Mouse (Mus musculus): ENCODE measurements around the gene Fam214a.

The Fam214a gene

DNA sequence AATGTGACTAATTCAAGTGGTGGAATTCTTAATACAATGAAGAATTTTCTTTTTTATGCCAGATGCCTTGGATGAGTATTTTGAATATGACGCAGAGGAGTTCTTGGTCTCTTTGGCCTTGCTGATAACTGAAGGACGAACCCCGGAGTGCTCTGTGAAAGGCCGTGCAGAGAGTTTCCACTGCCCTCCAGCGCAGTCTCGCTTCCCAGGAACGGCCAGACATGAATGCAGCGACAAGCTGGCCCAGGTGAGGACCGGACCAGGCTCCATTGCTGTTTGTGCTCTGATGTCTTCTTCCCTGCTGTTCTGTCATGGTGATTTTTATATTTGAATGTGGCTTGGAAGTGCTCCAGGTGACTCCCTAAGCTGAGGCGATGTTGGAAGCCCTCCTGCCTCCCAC, 51.5 kb downstream of the Fam214a start:
- in situ Hi-C loops (cut with MboI; ENCODE audit: low pct_unique_long_range_greater_than_20kb in 1 of 2, low sequenced_read_pairs in 2 of 2, unreplicated experiment in 1 of 2), result no loop called here

DNA sequence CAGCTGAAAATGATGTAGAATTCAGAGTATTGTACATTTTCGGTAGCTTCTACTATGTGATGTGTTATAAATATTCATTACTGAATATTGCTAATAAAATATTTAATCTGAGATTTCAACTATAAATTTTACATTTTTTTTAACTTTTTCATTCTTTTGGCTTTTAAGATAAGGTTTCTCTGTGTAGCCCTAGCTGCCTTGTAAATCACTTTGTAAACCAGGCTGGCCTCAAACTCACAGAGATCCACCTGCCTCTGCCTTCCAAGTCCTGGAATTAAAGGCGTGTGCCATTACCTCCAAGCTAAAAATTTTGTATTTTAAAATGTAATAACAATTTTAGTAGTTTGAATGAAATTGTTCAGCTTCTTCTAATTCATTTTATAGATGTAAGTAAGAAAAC, 63.9 kb downstream of the Fam214a start:
- in situ Hi-C loops (cut with MboI; ENCODE audit: low pct_unique_long_range_greater_than_20kb in 1 of 2, low sequenced_read_pairs in 2 of 2, unreplicated experiment in 1 of 2), result no loop called here

DNA sequence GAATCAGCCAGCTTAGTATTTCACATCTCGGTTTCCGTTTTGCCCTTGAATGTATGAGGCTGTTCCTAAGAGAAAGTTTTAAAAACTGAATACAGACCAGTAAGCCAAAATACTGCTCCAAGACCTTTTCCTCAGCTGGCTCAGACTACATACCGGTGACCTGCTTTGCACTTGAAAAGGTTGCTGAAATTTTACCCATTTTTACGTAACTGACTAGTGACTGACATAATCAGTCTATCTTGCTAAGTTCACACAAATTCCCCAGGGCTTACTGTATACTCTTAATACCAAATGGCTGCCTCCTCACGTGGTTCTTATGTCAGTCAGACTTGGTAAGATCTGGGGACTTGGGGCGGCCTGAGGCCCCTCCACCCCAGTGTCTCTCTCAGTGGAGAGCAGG, 66.5 kb downstream of the Fam214a start:
- in situ Hi-C loops (cut with MboI; ENCODE audit: low pct_unique_long_range_greater_than_20kb in 1 of 2, low sequenced_read_pairs in 2 of 2, unreplicated experiment in 1 of 2), result no loop called here

DNA sequence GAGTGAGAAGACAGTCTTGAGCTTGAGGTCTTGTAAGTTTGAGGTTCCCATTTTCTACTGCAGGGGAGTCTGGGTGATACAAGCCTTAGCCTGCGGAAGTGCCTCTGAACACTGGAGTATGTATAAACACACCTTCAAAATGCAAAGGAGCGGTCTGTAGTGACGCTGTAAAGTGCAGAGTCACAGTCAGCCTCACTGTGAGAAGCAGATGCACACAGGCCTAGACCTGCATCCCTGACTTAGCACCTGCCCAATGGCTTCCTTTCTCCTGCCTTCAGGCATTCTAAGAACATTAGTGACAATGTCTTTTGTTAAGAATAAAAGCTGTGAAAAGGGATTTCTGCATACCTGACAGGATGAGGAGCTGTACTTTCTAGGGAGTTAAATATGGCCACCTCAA, 66.9 kb downstream of the Fam214a start:
- in situ Hi-C loops (cut with MboI; ENCODE audit: low pct_unique_long_range_greater_than_20kb in 1 of 2, low sequenced_read_pairs in 2 of 2, unreplicated experiment in 1 of 2), result no loop called here

DNA sequence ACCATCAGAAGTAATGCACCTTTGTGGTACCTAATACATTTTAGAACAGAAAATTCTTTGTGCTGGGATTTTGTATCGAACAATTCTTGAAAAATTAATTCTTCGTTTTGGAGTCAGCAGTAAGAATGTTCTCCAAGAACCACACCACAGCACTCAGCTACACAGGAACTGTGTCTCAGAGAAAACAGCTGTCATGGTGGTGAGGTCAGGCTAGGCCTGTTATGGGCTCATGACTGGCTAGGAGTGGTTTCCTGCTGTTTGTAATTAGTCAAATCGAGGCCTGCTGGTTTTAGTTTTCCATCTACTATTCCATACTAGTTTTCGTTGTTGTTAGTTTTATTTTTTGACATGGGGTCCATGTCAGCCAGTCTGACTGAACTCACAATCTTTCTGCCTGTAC, 67.9 kb downstream of the Fam214a start:
- in situ Hi-C loops (cut with MboI; ENCODE audit: low pct_unique_long_range_greater_than_20kb in 1 of 2, low sequenced_read_pairs in 2 of 2, unreplicated experiment in 1 of 2), result no loop called here

DNA sequence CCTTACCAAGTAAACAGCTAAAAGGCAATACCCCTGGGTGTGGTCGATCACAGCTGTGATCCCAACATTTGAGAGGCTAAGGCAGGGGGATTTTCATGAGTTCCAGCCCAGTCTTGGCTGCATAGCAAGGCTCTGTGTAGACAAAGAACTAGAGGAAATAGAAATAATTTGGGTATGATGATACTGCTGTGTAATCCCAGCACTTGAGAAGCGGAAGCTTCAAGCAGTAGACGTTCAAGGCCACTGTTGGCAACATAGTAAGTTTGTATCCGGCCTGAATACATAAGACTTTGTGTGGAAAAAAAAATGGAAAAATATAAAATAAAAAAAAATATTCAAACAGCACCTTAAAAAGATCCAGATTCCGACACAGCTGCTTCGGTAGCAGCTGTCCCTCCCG, 69.9 kb downstream of the Fam214a start:
- in situ Hi-C loops (cut with MboI; ENCODE audit: low pct_unique_long_range_greater_than_20kb in 1 of 2, low sequenced_read_pairs in 2 of 2, unreplicated experiment in 1 of 2), result no loop called here

DNA sequence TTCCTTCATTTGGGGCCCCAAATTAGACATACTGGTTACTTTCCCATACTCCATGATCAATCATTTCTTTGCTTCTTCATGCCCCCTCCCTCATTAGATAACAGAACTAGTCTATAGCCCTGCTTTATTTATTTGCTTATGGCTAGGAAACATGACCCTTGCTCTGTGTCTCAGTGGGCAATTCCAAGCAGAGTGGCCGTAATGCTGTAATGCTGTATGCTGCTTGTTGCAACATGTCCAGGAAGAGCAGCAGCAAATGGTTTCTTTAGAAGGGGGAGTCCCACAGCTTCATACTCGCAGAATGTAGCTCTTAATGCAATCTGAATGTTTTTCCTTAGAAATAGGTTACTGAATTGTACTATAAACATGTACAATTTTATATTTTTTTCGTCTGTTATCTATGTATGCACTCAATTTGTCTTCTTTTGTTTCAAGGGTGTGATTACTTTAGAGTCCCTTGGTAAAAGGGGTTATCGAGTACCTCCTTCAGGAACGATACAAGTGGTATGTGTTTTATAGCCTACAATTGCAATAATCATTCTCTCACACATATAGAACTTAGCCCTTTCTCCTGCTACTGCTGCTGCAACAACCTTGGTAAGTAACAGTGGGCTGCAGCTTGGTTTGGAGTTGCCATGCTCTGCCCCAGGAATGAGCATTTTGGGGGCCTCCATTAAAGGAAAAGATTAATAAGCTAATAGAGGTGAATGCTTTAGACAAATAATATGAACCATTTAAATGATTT, 70.6 kb downstream of the Fam214a start:
- in situ Hi-C loops (cut with MboI; ENCODE audit: low pct_unique_long_range_greater_than_20kb in 1 of 2, low sequenced_read_pairs in 2 of 2, unreplicated experiment in 1 of 2), result no loop called here

DNA sequence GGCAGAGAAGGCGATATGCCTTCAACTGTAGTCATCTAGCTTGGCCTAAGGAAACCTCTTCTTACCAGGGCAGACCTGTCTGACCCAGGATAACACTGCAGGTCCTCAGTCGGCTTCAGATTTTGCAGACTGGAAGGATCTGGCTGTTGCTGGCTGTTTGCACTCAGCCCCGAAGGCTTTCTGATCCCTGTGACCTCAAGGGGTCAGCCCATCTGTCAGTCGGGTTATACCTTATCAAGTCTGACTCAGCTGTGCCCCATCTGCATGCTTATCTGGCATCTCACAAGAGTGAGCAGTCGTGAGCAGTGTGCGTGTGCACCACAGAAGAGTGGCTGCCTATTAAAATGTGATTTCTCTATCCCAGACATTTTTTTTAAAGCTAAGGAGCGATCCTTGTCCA, 71.4 kb downstream of the Fam214a start:
- in situ Hi-C loops (cut with MboI; ENCODE audit: low pct_unique_long_range_greater_than_20kb in 1 of 2, low sequenced_read_pairs in 2 of 2, unreplicated experiment in 1 of 2), result no loop called here

DNA sequence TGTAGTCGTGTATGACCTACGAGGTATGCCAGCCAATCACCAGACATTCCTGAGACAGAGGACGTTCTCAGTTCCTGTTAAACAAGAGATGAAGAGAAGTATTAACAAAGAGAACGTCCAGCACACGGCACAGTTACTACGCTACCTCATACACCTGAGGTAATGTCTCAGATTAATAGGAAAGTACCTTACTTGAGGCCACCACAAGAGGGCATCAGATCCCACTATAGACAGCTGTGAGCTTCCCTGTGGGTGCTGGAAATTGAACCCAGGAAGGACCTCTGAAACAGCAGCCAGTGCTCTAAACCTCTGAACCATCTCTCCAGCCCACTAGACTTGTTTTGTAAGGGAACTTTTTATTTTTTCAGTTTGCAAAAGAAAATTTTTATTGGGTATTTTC, 73.0 kb downstream of the Fam214a start:
- in situ Hi-C loops (cut with MboI; ENCODE audit: low pct_unique_long_range_greater_than_20kb in 1 of 2, low sequenced_read_pairs in 2 of 2, unreplicated experiment in 1 of 2), result no loop called here

DNA sequence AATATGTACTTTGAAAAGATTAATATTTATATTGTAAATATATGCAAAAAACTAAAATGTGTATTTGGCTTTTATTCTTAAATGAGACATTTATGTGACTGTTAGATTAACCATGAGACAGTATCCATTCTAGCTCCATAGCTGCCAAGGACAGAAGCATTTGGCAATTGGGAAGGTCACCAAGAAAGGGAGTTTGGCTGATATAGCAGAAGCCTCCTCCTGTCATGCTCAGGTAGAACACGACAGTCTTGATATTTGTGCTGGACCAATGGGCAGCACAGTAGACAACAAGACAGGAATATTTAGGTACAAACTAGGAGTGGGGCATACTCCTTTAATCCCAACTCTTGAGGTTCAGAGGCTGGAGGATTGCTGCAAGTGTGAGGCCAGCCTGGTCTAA, 79.7 kb downstream of the Fam214a start:
- in situ Hi-C loops (cut with MboI; ENCODE audit: low pct_unique_long_range_greater_than_20kb in 1 of 2, low sequenced_read_pairs in 2 of 2, unreplicated experiment in 1 of 2), result no loop called here

DNA sequence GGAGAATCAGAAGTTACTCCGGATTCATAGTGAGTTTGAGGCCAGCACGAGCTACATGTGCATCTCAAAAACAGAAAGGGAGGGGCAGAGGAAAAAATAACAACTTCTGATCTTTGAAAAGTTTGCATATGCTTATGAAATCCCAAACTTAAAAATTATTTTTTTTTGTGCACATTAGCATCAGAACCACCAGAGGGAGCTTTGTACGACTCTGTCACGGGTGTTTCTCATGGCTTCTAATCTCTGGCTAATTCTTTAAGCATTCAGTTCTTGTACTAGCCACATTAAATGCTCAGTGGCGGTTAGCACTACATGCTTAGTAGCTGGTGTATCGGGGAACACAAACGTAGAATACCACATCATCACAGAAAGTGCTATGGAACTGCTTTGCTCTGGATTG, 80.5 kb downstream of the Fam214a start:
- in situ Hi-C loops (cut with MboI; ENCODE audit: low pct_unique_long_range_greater_than_20kb in 1 of 2, low sequenced_read_pairs in 2 of 2, unreplicated experiment in 1 of 2), result no loop called here

DNA sequence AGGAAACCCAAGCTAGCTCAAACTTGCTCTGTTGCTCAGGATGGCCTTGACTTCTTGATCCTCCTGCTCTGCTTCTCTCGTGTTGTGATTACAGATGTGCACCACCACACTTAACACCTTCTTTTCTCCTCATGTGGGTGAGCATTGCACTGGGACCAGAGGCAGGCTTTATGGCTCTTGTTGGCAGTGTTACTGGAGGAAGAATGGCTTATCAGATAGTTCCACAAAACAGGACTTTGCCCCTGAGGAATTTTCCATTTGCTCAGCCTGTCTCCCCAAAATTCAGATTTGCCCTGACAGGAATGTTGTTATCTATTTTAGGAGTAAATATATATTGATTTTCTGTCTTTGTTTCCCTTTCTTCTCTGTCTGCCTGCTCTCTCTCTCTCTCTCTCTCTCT, 82.0 kb downstream of the Fam214a start:
- in situ Hi-C loops (cut with MboI; ENCODE audit: low pct_unique_long_range_greater_than_20kb in 1 of 2, low sequenced_read_pairs in 2 of 2, unreplicated experiment in 1 of 2), result no loop called here

DNA sequence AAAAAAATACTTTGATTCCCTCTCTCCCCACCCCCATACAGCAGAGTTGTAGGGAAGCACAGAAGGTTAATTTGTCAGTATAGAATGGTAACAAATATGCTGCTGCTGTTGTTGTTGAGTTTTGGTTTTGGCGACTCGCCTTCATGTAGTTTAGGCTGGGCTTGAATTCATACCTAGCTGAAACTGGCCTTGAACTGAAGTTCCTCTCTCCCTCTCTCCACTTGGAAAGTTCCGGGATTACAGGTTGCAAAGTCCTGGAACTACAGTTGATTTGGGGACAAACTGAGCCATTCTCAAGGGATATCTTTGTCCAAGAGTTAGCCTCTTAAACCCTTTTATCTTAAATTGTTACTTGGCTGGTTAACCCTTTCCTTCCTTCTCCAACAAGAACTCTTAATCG, 83.3 kb downstream of the Fam214a start:
- in situ Hi-C loops (cut with MboI; ENCODE audit: low pct_unique_long_range_greater_than_20kb in 1 of 2, low sequenced_read_pairs in 2 of 2, unreplicated experiment in 1 of 2), result no loop called here

DNA sequence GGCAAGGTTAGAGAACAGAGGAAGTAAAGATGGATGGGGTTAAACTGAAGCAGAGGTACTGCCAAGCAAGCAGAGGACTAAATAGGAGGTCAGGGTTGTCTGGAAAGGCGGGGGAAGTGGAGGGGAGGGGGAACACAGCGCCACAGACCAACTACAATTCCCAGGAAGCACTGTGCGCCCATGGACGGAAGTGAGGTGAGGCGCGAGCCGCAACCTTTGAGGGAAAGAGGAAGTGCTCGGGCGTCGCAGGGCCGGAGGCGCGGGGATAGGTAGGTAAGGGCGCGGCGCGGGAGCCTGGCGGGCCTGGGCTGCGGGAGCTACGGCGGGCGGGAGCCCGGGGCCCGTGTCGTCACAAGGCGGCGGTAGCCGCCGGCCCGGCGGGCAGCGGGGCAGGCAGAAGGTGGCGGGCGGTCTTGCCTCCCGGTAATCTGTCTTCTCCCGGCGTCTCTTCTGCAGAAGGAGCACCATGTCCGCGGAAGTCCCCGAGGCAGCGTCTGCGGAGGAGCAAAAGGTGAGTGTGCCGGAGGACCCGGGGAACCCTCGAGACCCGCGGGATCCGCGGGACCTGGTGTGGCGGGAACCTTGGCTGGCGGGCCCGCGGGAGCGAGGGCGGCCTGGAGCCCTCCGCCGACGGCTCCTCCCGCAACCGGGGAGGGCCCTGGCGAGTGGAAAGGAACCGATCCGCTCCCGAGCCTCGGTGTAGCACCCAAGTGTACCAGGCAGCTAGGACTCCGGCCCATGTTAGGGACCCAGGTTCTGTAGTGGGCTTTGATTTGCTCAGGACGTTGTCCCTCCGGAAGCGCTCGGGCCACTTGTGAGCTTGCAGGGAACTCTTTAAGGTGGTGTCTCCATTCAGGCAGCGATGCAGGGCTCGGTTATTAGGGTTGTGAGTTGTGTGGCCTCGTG, 85.0 kb downstream of the Fam214a start, which contains the start of gene Arpp19:
Gene Arpp19, plus strand, starts transcription at position 164 of the 906 bp plus-strand sequence.
- in situ Hi-C loops (cut with MboI; ENCODE audit: low pct_unique_long_range_greater_than_20kb in 1 of 2, low sequenced_read_pairs in 2 of 2, unreplicated experiment in 1 of 2), result no loop called here

DNA sequence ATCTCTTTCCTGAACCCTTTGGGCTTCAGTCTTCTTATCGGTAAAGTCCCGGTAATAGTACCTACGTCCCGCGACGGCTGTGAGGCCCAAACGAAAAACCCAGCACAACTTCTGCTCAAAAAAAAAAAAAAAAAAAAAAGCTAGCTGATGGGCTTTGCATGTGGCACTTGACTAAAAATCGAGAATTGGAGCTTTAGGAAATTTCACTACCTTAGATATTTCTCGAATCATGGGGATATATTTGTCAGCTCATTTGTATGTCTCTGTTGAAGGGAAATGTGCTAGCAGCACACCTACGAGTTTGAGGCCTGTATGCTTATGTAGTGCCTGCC, 85.6 kb downstream of the Fam214a start:
- in situ Hi-C loops (cut with MboI; ENCODE audit: low pct_unique_long_range_greater_than_20kb in 1 of 2, low sequenced_read_pairs in 2 of 2, unreplicated experiment in 1 of 2), result no loop called here

DNA sequence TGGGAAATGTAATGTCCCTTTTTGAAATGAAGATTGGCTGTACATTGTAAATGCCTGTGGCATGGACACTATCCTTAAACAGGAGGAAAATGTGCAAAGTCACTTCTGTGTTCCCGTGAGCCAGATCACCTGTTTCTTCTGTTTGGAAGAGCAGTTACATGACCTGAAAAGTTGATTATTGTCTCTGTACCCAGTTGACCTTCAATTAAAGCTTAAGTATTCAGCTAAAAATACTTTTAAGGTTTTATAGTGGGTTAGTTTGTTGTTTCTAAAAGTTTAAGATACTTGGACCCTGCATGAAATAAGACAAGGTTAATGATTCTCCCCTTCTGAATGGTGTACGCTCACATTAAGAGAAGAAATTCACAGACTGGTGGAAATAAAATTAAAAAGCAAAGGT, 87.9 kb downstream of the Fam214a start:
- in situ Hi-C loops (cut with MboI; ENCODE audit: low pct_unique_long_range_greater_than_20kb in 1 of 2, low sequenced_read_pairs in 2 of 2, unreplicated experiment in 1 of 2), result no loop called here

DNA sequence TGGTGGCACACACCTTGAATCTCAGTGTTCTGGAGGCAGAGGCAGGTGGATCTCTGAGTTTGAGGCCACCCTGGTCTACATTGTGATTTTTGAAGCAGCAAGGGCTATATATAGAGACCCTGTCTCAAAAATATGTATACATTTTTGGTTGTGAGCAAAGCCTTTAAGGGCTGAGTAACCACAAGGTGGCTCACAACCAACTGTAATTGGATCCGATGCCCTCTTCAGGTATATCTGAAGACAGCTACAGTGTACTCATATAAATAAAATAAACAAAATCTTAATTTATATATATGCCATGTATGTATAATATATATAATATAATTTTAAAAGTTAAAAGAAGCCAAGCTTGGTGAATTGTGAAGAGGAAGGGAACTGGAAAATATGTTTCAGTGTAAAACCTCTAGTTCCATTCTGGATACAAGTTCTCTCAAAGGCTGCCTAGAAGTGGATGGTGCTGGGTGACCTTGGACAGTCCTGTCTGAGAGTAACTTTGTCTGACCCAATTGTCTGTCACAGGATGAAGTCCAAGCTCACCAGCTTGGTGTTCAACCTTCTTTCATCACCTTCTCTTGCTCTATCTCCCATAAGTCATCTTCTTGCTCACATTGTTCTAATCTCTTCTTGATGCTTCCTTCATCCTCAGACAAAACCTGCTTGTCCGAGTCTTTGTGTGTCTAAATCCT, 89.3 kb downstream of the Fam214a start:
- in situ Hi-C loops (cut with MboI; ENCODE audit: low pct_unique_long_range_greater_than_20kb in 1 of 2, low sequenced_read_pairs in 2 of 2, unreplicated experiment in 1 of 2), result no loop called here

DNA sequence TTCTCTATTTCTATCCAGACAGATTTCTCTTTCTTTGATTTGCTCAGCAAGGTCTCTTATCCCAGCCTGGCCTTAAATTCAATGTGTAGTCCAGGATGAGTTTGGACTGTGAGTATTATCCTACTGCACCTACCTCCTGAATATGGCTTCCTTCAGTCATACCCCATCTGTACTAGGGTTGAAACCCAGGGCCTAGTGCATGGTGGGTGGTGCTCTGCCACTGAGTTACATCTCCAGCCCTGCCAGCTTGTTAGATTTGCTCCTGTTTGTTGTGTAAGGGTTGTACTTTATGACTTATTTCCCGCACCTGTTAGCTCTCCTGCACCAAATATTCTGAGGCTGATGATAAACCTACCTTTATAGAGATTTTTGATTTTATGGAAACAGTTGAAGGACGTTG, 90.5 kb downstream of the Fam214a start:
- in situ Hi-C loops (cut with MboI; ENCODE audit: low pct_unique_long_range_greater_than_20kb in 1 of 2, low sequenced_read_pairs in 2 of 2, unreplicated experiment in 1 of 2), result no loop called here

DNA sequence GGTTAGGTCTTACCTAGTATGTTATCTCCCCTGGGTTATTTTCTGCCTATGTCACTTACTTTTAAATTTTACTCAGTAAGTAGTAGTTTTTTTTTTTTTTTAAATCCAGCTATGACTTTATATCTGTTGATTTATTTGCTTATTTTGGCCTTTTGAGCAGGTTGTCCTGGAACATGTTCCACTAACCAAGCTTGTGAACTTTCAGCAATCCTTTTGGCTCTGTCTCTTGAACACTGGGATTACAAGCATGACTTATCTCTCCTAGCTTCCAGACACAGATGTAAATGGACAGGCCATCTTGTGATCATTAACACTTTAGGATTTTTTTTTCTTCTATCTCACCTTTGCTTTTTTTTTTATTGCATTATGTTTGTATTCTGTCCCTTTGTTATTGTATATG, 94.4 kb downstream of the Fam214a start:
- in situ Hi-C loops (cut with MboI; ENCODE audit: low pct_unique_long_range_greater_than_20kb in 1 of 2, low sequenced_read_pairs in 2 of 2, unreplicated experiment in 1 of 2), result no loop called here
